Mouse (Mus musculus) B cell, adult 2 months (primary cell): ENCODE data around the gene Zfp113.
"Not testable (repeated sequence)": the region's sequence is repeated elsewhere in the genome, so short reads cannot be mapped to it uniquely, and the experiment has no call there.

Experiments used
- DNase-seq, 2 experiments: peaks; one replicate each; pipeline ENCODE4 v3.0.0; 2022

Gene Zfp113

DNA sequence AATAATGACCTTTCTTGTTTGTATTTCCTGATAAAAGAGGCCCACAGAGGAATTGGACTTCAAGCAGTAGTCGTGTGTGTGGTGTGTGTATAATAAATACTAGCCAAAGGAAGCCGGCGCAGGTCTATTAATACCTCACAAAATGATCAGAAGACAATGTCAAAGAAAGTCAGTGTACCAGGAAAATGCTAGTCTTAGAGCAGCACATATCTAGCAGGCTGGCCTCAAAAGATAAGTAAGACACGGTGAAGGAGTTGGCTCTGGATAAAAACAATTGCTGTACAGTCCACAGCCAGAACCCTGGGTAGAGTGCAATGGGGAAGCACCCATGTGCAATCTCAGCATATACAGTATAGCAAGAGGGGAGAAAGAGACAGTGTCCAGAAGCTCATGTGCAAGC is 18.3 kb downstream of the Zfp113 start:
- DNase-seq, result no peak

DNA sequence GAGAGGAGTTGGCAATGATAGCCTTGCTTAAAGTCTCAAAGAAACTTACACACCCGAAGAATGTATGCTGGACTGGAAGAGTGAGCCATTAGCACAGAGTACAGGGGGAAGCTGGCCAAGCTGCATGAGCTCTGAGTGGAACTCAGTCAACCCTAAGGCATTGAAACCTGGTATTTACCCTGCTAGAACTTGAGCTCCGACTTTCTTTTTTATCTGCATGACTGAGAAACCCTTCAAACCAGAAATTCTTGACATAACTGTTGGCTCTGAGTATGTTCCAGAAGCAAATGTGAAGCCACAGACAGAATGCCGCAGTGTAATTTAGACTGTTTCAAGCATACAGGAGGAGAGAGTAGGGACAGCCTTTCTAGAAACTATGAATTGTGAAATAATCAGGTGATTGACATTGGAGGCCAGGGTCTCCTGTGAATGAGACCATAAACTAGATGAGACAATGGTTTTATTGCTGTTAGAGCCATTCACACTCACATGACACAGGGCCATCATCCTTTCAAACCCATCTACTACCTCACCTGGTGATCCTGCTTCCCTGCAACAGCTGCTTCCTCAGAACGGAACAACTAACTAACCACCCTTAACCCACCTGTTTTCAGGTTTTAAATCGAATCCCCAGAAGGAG is 23.0 kb downstream of the Zfp113 start:
- DNase-seq, result no peak

DNA sequence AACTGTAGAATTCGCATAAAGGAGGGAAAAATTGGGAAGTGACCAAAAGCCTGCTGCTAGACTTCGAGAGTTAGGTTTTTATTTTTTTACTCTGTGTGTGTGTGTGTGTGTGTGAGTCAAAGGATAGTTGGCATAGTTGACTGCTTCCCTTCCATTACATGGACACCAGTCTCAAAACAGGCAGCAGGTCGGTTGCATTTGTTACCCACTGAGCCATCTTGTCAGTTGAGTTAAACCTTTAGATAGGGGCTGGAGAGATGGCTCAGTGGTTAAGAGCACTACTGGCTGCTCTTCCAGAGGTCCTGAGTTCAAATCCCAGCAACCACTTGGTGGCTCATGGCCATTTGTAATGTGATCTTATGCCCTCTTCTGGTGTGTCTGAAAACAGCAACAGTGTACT is 37.5 kb downstream of the Zfp113 start:
- no peak for DNase-seq

DNA sequence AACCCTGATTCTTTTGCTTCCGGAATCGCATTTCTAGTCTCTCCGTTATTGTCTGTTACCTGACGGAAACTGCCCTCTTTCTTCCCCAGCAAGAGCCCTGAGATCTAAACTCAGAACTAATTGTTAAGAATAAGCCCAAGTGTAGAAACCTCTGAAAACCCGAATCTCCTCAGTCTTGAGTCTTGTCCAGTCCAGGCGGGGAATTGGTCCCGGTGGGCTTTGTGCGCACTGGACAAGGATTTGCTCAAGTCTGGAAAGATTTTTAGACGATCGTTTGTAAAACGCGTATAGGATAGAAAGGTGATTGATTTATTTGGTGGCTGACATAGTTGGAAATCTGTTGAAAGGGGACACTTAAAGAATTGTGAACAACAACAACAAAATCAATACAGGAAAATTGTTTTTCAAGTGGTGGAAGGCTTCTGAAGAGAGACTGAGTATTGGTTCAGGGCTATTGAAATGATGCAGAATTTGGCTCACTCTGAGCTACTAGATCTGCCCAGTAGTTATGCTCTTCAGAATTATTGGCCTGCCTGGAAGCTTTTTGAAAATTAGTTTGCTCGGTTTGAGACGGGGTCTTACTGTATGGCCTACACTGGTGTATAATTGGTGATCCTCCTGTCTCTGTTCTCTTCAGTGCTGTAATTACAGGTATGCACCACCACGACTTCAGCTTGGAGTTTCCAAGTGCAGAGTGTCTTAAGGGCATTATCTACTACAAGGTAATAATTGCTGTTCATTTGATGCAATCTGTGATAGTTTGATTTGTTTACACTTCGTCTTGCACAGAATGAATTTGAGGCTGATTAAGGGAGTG is 38.1 kb downstream of the Zfp113 start:
- DNase-seq, result peak; percentile 5 to 11

DNA sequence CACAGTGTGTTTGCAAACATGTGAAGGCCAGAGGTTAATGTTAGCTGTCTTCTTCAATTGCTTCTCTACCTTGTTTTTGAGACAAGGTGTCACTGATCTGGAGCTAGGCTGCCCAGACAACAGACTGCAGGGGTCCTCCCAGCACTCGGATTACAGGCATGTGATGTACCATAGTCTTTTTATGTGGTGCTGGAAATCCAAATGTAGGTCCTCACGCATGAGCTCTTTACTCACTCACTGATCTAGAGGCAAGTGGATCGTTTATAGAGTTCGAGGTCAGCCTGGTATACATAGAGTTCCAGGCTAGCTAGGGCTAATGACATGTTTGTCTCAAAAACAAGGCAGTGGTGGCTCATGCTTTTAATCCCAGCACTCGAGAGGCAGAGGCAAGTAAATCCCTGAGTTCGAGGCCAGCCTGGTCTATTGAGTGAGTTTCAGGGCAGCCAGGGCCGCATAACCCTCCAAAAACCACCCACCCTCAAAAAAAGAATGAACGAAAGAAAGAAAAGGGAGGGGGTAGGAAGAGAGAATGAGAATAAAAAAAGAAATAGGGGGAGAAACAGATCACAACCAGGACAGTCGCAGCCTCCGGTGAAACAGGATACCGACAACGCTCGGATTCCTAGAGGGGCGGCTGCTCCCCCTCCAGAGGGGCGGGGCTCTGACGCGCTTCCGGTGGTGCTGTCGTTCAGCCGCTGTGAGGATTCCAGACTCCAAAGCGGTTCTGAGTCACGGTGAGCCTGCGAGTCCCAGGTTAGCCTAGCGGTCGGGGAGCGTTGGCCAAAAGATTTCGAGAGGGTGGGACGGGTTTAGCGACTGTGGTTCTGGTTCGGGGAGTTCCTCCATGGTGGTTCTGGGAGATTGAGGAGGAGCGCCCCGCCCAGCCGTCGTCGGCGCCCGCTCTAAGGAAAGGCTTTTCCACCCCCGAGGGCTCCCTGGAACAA is 39.0 kb downstream of the Zfp113 start, which contains the start of gene Zscan21:
TSS of gene Zscan21 (plus strand) at position 649 of the 944 bp plus-strand sequence.
- DNase-seq, result peak; percentile 92

DNA sequence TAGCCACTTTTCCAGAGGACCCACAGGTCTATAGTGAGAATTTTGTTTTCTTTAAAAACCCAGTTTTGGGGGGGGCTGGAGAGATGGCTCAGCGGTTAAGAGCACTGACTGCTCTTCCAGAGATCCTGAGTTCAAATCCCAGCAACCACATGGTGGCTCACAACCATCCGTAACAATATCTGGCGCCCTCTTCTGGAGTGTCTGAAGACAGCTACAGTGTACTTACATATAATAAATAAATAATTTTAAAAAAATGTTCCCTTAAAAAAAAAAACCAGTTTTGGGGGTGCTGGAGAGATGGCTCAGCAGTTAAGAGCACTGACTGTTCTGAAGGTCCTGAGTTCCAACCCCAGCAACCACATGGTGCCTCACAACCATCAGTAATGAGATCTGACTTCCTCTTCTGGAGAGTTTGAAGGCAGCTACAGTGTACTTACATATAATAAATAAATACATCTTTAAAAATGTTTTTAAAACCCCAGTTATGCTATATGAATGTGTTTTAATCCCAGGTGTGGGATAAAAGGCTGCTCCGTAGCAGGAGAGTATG is 45.6 kb downstream of the Zfp113 start:
- not testable (repeated sequence) for DNase-seq

DNA sequence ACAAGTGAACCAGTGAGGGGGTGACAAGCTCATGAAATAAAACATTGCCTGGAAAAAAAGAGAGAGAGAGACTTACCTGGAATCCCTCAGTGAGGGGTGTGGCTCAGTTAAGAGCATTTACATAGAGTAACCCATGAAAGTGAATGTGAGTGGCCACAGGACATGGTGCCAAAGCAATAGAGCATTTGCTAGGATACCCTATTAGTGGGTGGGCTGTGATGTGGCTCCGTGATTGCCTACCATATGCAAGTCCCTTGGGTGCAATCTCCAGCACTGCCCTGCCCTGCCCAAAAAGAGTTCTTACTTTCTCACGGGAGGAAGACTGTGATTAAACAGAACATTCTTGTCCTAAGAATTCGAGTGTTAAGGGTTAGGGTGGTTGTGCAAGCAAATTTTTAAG is 48.4 kb downstream of the Zfp113 start:
- no peak for DNase-seq

DNA sequence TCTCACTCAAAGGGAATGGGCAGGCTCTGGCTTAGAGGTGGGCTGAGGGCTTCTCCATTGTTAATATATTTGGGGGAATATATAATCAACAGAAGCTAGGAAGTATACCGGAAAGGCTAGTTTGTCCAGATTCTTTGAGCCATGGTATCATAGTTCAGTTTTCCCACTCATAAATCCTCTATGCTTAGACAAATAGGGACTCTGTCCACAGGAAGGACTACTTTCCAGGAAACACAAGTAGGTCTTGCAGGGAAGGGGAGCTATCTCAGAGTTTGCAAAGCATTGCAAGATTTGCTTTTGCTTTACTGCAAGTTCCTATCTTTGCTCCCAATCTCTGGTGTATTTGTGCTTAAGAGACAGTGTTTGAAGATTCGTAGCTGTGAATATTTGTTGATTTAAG is 50.6 kb downstream of the Zfp113 start:
- DNase-seq, result no peak

DNA sequence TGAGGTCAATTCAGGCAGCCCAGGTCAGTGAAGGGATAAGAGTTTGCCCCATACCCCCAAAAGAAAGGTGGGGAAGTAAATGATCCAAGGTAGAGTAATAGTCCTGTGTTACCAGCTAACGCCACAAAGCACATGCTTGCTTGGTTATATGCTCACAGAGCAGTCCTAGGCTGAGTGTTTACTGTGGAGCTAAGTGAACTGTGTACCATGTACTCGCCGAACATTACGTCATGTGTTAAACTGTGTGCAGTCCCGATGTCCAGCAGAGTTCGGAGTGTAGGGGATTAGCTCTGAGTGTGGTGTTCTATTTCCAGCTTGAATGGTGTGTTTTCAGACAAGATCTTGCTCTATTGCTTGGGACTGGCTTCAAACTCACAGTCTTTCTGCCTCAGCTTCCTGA is 61.1 kb downstream of the Zfp113 start:
- DNase-seq, result no peak

DNA sequence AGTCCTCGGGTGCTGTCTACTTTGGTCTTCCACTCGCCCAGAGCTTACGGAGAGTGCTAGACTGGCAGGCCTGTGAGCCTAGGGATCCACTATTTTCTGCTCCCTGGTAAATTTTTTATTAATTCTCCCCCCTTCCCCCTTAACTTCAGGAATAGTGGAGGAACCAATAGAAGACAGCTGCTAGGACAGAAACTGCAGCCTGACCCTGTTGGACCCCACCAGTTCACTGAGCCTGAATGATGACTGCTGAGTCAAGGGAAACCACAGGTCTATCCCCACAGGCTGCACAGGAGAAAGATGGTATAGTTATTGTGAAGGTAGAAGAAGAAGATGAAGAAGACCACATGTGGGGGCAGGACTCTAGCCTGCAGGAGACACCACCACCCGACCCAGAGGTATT is 62.8 kb downstream of the Zfp113 start:
- DNase-seq, result no peak

DNA sequence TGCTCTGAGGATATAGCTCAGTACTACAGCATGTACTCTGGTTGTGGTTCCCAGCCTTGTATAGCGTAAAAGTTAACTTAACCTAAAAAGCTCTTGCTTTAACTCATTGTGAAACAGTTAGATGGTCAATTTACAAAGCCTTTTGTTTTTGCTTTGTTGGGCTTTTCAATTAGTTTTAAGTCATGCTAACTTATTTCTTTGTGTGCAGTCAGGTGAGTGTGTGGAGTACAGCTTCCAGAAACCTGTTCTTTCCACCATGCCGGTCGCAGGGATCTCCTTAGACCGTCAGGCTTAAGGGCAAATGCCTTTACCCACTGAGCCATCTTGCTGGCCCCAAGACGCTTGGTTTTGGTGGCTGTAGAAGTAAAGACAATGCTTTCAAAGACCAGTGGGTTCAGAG is 64.8 kb downstream of the Zfp113 start:
- no peak for DNase-seq

DNA sequence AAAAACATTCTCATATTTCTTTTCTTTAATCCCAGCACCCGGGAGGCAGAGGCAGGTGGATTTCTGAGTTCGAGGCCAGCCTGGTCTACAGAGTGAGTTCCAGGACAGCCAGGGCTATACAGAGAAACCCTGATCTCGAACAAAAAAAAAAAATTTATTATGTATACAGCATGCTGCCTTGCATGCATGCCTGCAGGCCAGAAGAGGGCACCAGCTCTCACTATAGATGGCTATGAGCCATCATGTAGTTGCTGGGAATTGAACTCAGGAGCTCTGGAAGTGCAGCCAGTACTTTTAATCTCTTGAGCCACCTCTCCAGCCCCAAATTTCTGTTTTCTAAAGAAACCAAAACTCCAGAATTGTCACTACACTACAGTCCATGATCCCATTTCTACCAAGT is 65.3 kb downstream of the Zfp113 start:
- peak; percentile 30 to 35 for DNase-seq
